Mouse (Mus musculus): ENCODE results near the gene Atp5d. TPM values are rescaled to one million over a fixed set of nuclear protein-coding genes. Genes with fewer than 3 reads are reported as not detected.

Gene Atp5d
- polyA plus RNA-seq, 1 experiment from 2014 or later = 612 TPM

DNA sequence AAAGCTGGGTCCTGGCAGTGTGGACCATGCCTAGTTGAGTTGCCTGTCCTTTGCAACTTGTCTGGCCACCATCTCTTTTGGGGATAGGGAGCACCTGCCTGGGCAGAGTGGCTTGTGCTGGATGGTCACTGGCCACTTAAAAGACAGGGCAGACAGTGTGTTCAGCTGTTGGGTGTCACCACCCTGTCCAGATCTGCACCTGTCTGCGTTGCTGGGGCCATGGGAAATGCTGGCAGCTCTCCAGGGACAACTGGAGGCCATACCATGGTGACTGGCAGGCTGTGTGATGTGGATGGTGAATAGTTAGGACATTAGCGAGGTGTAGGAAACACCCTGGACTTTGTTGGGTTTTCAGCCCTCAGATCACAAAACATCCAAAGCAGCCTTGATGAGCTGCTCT, 18.3 kb upstream of the Atp5d start:
- Histone ChIP-seq H3K9ac (0 out of 2 replicates have a peak overlapping the region, but pooled peaks have one; percentile 8), H3K27ac (no peak overlapping the region), H3K27me3 (no peaks in the 10 kb centered on the region), H3K36me3 (peaks cover 74% of the 10 kb centered on the region), H3K9me3 (replicated peaks) (no peaks in the 10 kb centered on the region), H3K4me3 (replicated peaks) (no peak overlapping the region), H3K4me2 (no peak overlapping the region), H3K4me1 (peaks cover 35% of the 10 kb centered on the region)
- WGBS = 77% methylated on average over 2 of the region's 2 CpGs
- no peak for ATAC-seq (replicated peaks; ENCODE audit: low FRiP score)

DNA sequence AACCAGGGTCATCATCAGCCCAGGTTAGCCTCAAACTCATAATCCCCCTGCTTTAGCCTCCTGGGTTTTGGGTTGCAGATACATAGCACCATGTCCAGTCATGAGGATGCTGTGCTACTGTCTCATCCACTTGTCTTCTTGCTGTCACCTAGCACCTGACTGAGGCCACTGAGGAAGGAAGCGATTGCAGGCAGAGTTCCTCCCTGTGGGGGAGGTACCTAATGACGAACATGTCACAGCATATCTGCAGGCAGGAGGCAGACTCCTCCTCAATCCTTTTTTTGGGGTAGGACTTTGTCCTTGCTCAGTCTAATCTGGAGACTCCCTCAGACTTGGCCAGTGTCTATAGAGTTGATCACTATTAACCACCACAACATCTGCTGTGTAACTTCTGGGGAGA, 16.8 kb upstream of the Atp5d start:
- H3K4me3 ChIP-seq (replicated peaks) = no peak overlapping the region
- 69% methylated on average over 2 of the region's 2 CpGs for WGBS
- H3K4me2 ChIP-seq = no peak overlapping the region
- H3K9ac ChIP-seq = no peak overlapping the region
- H3K27me3 ChIP-seq = no peaks in the 10 kb centered on the region
- H3K36me3 ChIP-seq = peaks cover 88% of the 10 kb centered on the region
- no peaks in the 10 kb centered on the region for H3K9me3 ChIP-seq (replicated peaks)
- no peak overlapping the region for H3K27ac ChIP-seq
- peaks cover 33% of the 10 kb centered on the region for H3K4me1 ChIP-seq
- ATAC-seq (replicated peaks; ENCODE audit: low FRiP score) = no peak

DNA sequence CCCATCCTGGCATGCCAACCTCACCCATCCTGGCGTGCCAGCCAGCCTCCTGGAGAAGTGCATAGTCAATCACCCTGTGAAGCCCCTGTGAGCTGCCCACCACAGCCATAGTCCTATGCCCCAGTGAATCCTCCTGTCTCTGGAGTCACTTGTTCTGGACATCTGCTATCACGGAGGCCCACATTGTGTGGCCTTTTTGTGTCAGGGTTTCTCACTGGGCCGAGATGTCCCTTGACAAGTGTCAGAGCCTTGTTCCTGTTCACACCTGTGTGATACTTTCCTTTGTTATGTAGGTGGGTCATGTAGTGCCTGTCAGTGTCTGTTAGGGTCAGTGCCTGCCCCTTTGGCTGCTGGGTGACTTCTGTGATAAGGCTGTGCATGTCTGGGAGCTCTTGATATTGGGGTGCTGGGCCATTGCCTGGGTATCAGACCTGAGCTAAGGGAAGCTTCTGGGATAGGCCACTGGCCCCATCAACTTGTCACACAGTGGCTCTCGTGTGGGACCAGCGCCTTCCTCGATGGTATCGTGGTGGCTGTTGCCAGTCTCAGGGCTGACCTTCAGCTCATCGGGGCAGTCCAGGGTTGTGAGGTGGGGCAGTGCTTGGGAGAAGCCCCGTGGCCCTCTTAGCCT, 14.4 kb upstream of the Atp5d start:
- no peak for ATAC-seq (replicated peaks; ENCODE audit: low FRiP score)
- Histone ChIP-seq H3K9ac (no peak overlapping the region), H3K27me3 (no peaks in the 10 kb centered on the region), H3K36me3 (peaks cover 100% of the 10 kb centered on the region), H3K4me3 (replicated peaks) (no peak overlapping the region), H3K4me2 (no peak overlapping the region), H3K27ac (no peak overlapping the region), H3K9me3 (replicated peaks) (no peaks in the 10 kb centered on the region), H3K4me1 (peaks cover 9% of the 10 kb centered on the region)
- WGBS = 88% methylated on average over 9 of the region's 9 CpGs

DNA sequence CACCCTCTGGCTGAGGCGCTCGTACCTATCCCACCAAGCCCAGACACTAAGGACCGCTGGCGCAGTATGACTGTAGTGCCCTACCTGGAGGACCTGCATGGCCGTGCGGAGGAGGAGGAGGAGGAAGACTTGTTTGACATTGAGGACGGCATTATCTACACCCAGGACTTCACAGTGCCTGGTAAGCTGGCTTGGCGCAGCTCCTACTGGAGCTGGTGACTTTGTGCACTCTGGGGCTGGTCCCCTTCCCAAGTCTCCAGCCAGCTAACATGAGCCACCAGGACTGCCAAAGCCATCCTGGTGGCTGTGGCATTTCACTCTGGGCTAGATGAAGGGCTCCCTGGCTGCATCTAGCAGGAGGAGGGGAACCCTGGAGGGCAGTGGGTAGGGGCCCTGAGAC, 10.5 kb upstream of the Atp5d start:
- Histone ChIP-seq H3K4me2 (no peak overlapping the region), H3K9ac (no peak overlapping the region), H3K4me3 (replicated peaks) (no peak overlapping the region), H3K36me3 (peaks cover 100% of the 10 kb centered on the region), H3K27ac (no peak overlapping the region), H3K4me1 (peaks cover 34% of the 10 kb centered on the region), H3K9me3 (replicated peaks) (no peaks in the 10 kb centered on the region), H3K27me3 (no peaks in the 10 kb centered on the region)
- ATAC-seq (replicated peaks; ENCODE audit: low FRiP score) = no peak
- WGBS = 92% methylated on average over 8 of the region's 8 CpGs

DNA sequence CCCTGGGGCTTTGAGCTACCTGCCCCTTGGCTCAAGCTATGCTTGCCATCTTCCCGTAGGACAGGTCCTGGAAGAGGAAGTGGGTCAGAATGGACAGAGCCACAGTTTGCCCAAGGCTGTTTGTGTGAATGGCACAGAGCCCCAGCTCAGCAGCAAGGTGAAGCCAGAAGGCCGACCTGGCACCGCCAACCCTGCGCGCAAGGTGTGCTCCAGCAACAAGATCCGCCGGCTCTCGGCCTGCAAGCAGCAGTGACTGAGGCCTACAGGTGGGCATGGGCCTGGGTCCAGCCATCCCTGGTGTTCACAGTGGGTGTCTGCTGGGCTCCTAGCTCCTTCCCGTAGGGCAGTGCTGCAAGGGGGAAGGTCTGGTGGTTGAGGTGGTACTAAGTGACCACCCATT, 8.6 kb upstream of the Atp5d start:
- Histone ChIP-seq H3K4me2 (no peak overlapping the region), H3K27ac (peak overlapping the region; percentile 49), H3K36me3 (peaks cover 95% of the 10 kb centered on the region), H3K9me3 (replicated peaks) (no peaks in the 10 kb centered on the region), H3K4me1 (peaks cover 38% of the 10 kb centered on the region), H3K9ac (no peak overlapping the region), H3K27me3 (no peaks in the 10 kb centered on the region), H3K4me3 (replicated peaks) (no peak overlapping the region)
- 89% methylated on average over 9 of the region's 9 CpGs for WGBS
- ATAC-seq (replicated peaks; ENCODE audit: low FRiP score) = no peak

DNA sequence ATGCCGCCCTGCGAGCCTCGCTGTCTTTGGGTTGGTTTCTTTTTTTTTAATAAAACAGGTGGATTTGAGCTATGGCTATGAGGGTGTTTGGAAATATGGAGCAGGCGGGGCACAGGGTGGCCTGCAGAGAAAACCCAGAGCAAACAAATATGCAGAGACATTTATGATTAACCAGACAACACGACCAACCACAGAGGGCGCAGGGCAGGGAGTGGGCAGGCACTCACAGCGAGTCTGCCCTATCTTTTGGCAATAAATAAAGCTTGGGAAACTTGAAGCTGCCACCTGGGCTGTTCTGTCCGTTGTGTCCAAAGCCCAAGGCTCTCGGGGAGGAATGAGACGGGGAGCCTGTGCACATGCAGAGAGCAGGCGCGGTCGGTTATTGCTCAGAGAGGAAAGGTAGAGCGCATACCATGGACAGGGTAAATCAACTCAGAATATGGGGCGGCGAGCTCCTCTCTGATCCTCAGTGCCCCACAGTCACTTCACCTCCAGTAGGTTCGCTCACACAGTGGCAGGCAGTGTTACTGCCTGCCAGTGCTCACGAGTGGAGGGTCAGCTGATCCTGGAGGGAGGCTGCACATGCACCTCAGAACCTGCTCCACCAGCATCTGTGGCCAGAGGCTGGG, 7.9 kb upstream of the Atp5d start:
- no peak overlapping the region for H3K4me2 ChIP-seq
- peak overlapping the region; percentile 49 for H3K27ac ChIP-seq
- H3K4me1 ChIP-seq = peaks cover 38% of the 10 kb centered on the region
- no peak overlapping the region for H3K9ac ChIP-seq
- no peaks in the 10 kb centered on the region for H3K9me3 ChIP-seq (replicated peaks)
- 77% methylated on average over 18 of the region's 18 CpGs for WGBS
- H3K27me3 ChIP-seq = peaks cover 5% of the 10 kb centered on the region; the same call in 1 of the 2 replicates
- ATAC-seq (replicated peaks; ENCODE audit: low FRiP score) = no peak; the same call in 1 of the 2 replicates
- no peak overlapping the region for H3K4me3 ChIP-seq (replicated peaks)
- H3K36me3 ChIP-seq = peaks cover 95% of the 10 kb centered on the region

DNA sequence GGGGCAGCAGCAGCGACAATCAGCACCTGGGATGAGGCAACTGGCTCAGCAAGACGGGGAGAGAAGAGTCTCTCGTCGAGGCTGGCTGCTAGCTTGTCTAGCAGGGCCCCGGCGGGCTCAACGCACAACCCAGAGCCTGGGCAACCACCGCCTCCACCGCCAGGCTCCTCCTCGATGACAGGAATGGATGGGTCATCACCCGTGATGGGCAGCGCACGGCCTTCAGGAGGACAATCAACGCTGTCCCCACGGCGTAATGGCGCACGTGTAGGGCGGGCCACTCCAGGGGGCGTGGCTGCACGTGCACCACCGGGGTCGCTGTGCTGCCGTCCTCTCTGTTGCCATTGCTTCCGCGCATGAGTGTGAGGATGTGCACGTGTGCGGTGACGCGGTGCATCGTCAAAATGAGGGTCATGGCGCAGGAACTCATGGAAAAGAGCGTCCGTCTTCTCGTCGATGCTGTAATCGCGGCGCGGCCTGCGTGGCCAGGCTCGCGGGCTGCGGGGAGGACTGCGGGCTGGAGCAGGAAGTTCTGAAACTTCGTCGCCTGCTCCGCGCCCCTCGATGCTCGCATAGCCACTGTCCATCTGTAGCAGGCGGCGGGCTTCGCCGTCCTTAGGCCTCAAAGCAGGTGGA, 7.0 kb upstream of the Atp5d start:
- H3K4me2 ChIP-seq = peak overlapping the region; percentile 48
- peak; percentile 30 for ATAC-seq (replicated peaks; ENCODE audit: low FRiP score)
- 15% methylated on average over 55 of the region's 55 CpGs for WGBS
- peak overlapping the region; percentile 17 for H3K4me3 ChIP-seq (replicated peaks)
- peaks cover 15% of the 10 kb centered on the region for H3K27me3 ChIP-seq
- peak overlapping the region; percentile 36; the same call in 1 of the 2 replicates for H3K9ac ChIP-seq
- H3K9me3 ChIP-seq (replicated peaks) = no peaks in the 10 kb centered on the region
- H3K36me3 ChIP-seq = peaks cover 86% of the 10 kb centered on the region
- H3K27ac ChIP-seq = peak overlapping the region; percentile 34; the same call in 1 of the 2 replicates
- H3K4me1 ChIP-seq = peaks cover 43% of the 10 kb centered on the region

DNA sequence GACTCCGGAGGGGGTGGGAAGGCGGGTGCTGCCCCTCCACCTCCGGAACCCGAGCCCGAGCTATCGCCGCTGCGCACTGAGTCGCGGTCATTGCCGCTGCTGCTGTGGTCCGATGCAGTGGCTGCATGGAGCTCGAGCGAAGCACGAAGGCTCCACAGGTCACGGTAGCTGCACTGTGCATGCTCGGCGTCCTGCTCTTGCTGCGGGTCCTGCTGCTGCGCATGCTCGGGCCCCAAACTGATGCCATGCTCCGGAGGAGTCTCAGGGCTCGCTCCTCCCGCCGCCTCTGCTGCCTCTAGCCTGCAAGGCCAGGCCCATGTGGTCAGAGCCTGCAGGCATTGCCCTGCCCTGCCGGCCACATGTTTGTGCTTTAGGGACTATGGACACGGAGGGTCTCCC, 6.5 kb upstream of the Atp5d start:
- H3K27me3 ChIP-seq = peaks cover 20% of the 10 kb centered on the region
- H3K4me3 ChIP-seq (replicated peaks) = peak overlapping the region; percentile 17; the same call in 1 of the 2 replicates
- H3K9me3 ChIP-seq (replicated peaks) = no peaks in the 10 kb centered on the region
- peak overlapping the region; percentile 36; the same call in 1 of the 2 replicates for H3K9ac ChIP-seq
- H3K36me3 ChIP-seq = peaks cover 81% of the 10 kb centered on the region
- peaks cover 49% of the 10 kb centered on the region for H3K4me1 ChIP-seq
- H3K27ac ChIP-seq = peak overlapping the region; percentile 34; the same call in 1 of the 2 replicates
- H3K4me2 ChIP-seq = peak overlapping the region; percentile 48
- WGBS = 24% methylated on average over 27 of the region's 27 CpGs
- peak; percentile 44 for ATAC-seq (replicated peaks; ENCODE audit: low FRiP score)

DNA sequence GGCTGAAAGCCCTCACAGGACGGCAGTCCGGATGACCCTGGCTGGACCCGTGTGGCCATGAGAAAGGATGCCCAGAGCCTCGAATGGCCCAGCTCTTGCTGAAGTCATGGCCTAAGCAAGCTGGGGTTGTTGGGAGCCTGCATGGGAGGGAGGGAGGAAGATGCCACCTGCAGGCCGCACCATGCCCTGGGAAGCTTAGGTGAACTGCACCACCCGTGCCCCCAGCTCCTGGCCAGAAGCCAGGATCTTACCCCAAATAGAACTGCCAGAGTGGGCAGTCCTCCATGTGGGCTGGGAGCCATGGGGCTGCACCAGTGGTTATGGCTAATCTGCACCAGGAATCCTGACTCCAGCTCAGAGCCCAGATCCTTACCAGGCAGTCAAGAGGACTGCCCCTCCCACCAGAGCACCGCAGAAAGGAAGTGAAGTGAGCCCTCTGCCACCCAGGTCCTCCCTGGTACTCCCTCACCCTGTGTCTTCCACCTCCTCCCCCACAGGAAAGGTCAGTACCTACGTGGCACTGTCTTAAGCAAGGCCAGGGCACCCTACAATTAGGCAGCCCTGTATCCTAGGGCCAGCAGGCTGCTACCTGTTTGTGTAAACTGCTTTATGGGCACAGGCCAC, 5.1 kb upstream of the Atp5d start:
- peaks cover 67% of the 10 kb centered on the region for H3K36me3 ChIP-seq
- H3K27ac ChIP-seq = no peak overlapping the region
- no peak for ATAC-seq (replicated peaks; ENCODE audit: low FRiP score)
- H3K27me3 ChIP-seq = peaks cover 33% of the 10 kb centered on the region
- no peak overlapping the region for H3K9ac ChIP-seq
- H3K4me1 ChIP-seq = peaks cover 62% of the 10 kb centered on the region
- no peak overlapping the region for H3K4me3 ChIP-seq (replicated peaks)
- no peak overlapping the region for H3K4me2 ChIP-seq
- no peaks in the 10 kb centered on the region for H3K9me3 ChIP-seq (replicated peaks)
- 71% methylated on average over 8 of the region's 8 CpGs for WGBS

DNA sequence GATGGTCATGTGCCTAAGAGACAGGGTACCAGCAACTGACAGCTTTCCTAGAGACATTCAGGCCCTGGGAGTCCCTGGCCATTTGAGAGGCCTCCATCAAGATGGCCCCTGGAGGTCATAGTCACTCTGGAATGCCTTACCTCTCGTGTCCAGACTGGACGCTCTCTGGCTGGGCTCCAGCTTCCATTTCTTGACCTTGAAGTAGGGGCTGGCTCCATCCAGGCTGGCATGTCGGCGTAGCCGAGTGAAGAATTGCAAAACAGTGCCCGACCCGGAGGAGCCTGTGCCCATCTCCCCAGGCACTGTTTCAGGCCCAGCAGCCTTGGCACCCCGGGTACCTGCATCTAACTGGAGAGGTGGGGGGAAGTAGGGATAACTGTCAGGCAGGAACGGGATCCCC, 4.0 kb upstream of the Atp5d start:
- ATAC-seq (replicated peaks; ENCODE audit: low FRiP score) = no peak

DNA sequence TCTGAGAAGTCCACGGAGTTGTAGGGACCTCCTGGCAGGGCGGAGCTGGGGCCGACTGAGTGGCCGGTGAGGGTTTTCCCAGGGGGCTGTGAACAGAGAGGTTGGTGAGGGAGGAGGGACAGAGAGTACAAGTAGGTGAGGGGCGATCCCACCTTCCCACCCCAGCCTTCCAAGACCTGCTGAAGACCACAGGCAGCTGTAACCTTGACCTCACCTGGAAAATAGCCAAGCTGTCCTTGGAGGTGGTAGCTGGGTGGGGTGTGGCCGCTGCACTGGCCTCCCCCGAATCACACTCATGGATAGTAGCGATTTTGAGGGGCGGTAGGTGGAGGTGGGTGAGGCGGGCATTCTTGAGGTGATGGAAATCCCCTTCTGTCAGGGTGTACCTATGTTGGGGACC, 3.3 kb upstream of the Atp5d start:
- H3K9me3 ChIP-seq (replicated peaks) = no peaks in the 10 kb centered on the region
- no peak overlapping the region for H3K9ac ChIP-seq
- ATAC-seq (replicated peaks; ENCODE audit: low FRiP score) = no peak
- no peak overlapping the region for H3K27ac ChIP-seq
- H3K36me3 ChIP-seq = peaks cover 48% of the 10 kb centered on the region
- peaks cover 69% of the 10 kb centered on the region for H3K4me1 ChIP-seq
- 84% methylated on average over 10 of the region's 10 CpGs for WGBS
- H3K27me3 ChIP-seq = peaks cover 33% of the 10 kb centered on the region
- H3K4me3 ChIP-seq (replicated peaks) = no peak overlapping the region
- no peak overlapping the region for H3K4me2 ChIP-seq

More for the DNA sequence above, 4.0 kb upstream of the Atp5d start:
- Histone ChIP-seq H3K9me3 (replicated peaks) (no peaks in the 10 kb centered on the region), H3K4me2 (no peak overlapping the region), H3K36me3 (peaks cover 56% of the 10 kb centered on the region), H3K4me3 (replicated peaks) (no peak overlapping the region), H3K27ac (no peak overlapping the region), H3K9ac (no peak overlapping the region), H3K4me1 (peaks cover 73% of the 10 kb centered on the region), H3K27me3 (peaks cover 33% of the 10 kb centered on the region)
- 83% methylated on average over 9 of the region's 9 CpGs for WGBS

DNA sequence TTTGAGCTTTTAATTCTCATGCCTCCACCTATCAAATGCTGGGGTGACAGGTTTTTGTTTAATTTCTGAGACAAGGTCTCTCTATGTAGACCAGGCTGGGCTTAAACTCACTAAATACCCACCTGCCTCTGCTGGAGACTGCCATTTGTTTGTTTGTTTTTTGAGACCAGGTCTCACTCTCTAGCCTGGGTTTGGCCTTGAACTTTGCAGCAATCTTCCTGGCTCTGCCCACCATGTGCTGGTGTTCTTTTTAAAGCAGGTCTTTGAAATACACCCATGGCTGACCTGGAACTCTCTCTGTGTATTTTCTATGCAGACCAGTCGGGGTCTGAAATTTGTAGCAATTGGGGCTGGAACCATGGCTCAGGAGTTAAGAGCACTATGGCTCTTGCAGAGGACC, 2.8 kb upstream of the Atp5d start:
- no peak for ATAC-seq (replicated peaks; ENCODE audit: low FRiP score)
- Histone ChIP-seq H3K4me2 (no peak overlapping the region), H3K36me3 (peaks cover 44% of the 10 kb centered on the region), H3K4me1 (peaks cover 67% of the 10 kb centered on the region), H3K9me3 (replicated peaks) (no peaks in the 10 kb centered on the region), H3K4me3 (replicated peaks) (no peak overlapping the region), H3K9ac (no peak overlapping the region), H3K27me3 (peaks cover 33% of the 10 kb centered on the region), H3K27ac (no peak overlapping the region)
- 87% methylated on average over 1 of the region's 1 CpGs for WGBS

Data from kidney, embryonic 15.5 days (tissue).